9 mouse cellular contexts compared by ENCODE assay signal in the genomic region with DNA sequence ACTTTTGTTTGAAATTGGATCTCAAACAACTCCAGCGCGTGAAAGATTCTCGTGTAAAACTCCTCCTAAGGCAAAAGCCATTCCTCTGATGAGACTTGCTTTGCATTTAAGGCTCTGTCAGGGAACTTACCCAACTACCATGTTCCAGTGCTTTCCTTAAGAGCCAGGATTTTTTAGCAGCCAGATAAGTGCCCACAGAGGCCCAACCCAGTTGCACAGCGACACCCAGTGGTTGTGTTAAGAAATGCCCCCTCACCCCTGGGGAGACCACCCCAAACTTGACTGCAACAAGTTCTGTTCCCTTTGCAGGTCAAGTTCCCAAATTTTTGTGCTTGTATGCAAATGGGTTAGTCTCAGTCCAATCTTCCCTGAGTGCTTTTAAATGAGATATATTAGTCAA.
DNase-seq lines count a peak whose midpoint lies in the region; ATAC-seq and TF ChIP-seq lines count a peak whose summit lies in the region.
"Had no signal": no experiment of that assay in that cellular context is flagged by ENCODE, and none has a peak within 500 bp of the region (broad histone marks: within the 10 kb centered on the region; RNA-seq: fewer than 3 reads in every experiment).

No protein-coding gene starts in this region.

- H3K4me2 ChIP-seq in hindbrain, embryonic 11.5 days (replicated peaks; ENCODE audit: low read depth, low read length), result no peak overlapping the region
- no peak overlapping the region for H3K4me2 ChIP-seq in hindbrain, embryonic 14.5 days (replicated peaks)
- H3K4me2 ChIP-seq in liver, postnatal 0 days (ENCODE audit: low read depth, low read length), result no peak overlapping the region
- H3K4me2 ChIP-seq: heart, embryonic 13.5 days had no signal

- intact Hi-C loops in left cerebral cortex, postnatal 14 days (cut with DNase I), result no loop called here

- no peaks in the 10 kb centered on the region for H3K9me3 ChIP-seq in hindbrain, embryonic 11.5 days (ENCODE audit: control insufficient read depth, low read length)
- H3K9me3 ChIP-seq in hindbrain, embryonic 14.5 days (ENCODE audit: control insufficient read depth, low read length), result no peaks in the 10 kb centered on the region
- H3K9me3 ChIP-seq in liver, postnatal 0 days (ENCODE audit: low read length), result no peaks in the 10 kb centered on the region
- H3K9me3 ChIP-seq: heart, embryonic 13.5 days had no signal

- 37% methylated on average over 4 of the region's 4 CpGs for WGBS in hindbrain, embryonic 11.5 days
- 40% methylated on average over 4 of the region's 4 CpGs for WGBS in hindbrain, embryonic 14.5 days
- 38% methylated on average over 4 of the region's 4 CpGs for WGBS in liver, postnatal 0 days (ENCODE audit: insufficient replicate concordance)

- no peak overlapping the region for H3K9ac ChIP-seq in hindbrain, embryonic 11.5 days (ENCODE audit: low read depth, low read length)
- no peak overlapping the region for H3K9ac ChIP-seq in hindbrain, embryonic 14.5 days
- no peak overlapping the region for H3K9ac ChIP-seq in liver, postnatal 0 days (replicated peaks)
- H3K9ac ChIP-seq: heart, embryonic 13.5 days had no signal

- no peak overlapping the region for H3K27ac ChIP-seq in hindbrain, embryonic 11.5 days (ENCODE audit: low read depth, low read length)
- no peak overlapping the region for H3K27ac ChIP-seq in hindbrain, embryonic 14.5 days
- H3K27ac ChIP-seq in liver, postnatal 0 days (ENCODE audit: low read depth), result no peak overlapping the region
- H3K27ac ChIP-seq: heart, embryonic 13.5 days had no signal

- H3K4me3 ChIP-seq in hindbrain, embryonic 11.5 days (ENCODE audit: low read depth, low read length), result no peak overlapping the region
- no peak overlapping the region for H3K4me3 ChIP-seq in hindbrain, embryonic 14.5 days (replicated peaks; ENCODE audit: low read length)
- no peak overlapping the region for H3K4me3 ChIP-seq in liver, postnatal 0 days (ENCODE audit: low read depth, low read length)
- H3K4me3 ChIP-seq: heart, embryonic 13.5 days had no signal

- ATAC-seq in hindbrain, embryonic 11.5 days (ENCODE audit: low FRiP score), result no peak
- ATAC-seq in hindbrain, embryonic 14.5 days (ENCODE audit: low FRiP score), result no peak
- ATAC-seq in liver, postnatal 0 days, result no peak

- no peak for TF ChIP-seq EP300 in liver, postnatal 0 days (IDR thresholded peaks at IDR 0.05; ENCODE audit: low read depth)

- no peaks in the 10 kb centered on the region for H3K36me3 ChIP-seq in hindbrain, embryonic 11.5 days (ENCODE audit: control insufficient read depth, insufficient read depth, low read length)
- H3K36me3 ChIP-seq in hindbrain, embryonic 14.5 days (replicated peaks; ENCODE audit: control insufficient read depth, insufficient read depth), result no peaks in the 10 kb centered on the region
- no peaks in the 10 kb centered on the region for H3K36me3 ChIP-seq in liver, postnatal 0 days (replicated peaks; ENCODE audit: insufficient read depth, low read length)
- H3K36me3 ChIP-seq: heart, embryonic 13.5 days had no signal

- H3K27me3 ChIP-seq in hindbrain, embryonic 11.5 days (ENCODE audit: control insufficient read depth, insufficient read depth, low read length), result peaks cover 2% of the 10 kb centered on the region; the same call in 1 of the 2 replicates
- no peaks in the 10 kb centered on the region for H3K27me3 ChIP-seq in hindbrain, embryonic 14.5 days (ENCODE audit: control insufficient read depth, insufficient read depth, low read length)
- H3K27me3 ChIP-seq in liver, postnatal 0 days (ENCODE audit: insufficient read depth, low read length), result no peaks in the 10 kb centered on the region

- H3K4me1 ChIP-seq in hindbrain, embryonic 11.5 days (replicated peaks; ENCODE audit: control insufficient read depth, insufficient read depth, low read length), result no peaks in the 10 kb centered on the region
- no peaks in the 10 kb centered on the region for H3K4me1 ChIP-seq in hindbrain, embryonic 14.5 days (replicated peaks; ENCODE audit: control insufficient read depth, insufficient read depth, low read length)
- H3K4me1 ChIP-seq in liver, postnatal 0 days (ENCODE audit: insufficient read depth), result no peaks in the 10 kb centered on the region

- peak; percentile 45 for DNase-seq in hindbrain, embryonic 11.5 days (ENCODE audit: low spot score)
- DNase-seq in hindbrain, embryonic 14.5 days (ENCODE audit: low spot score), result no peak
- DNase-seq in 3T3-L1 (ENCODE audit: low read depth, low spot score) (peak; percentile 36), WW6 (ENCODE audit: low read depth, low spot score) (peak; percentile 24)
- peak; percentile 22 for DNase-seq in liver, postnatal 0 days
- no peak for DNase-seq in frontal cortex, adult 2 months (ENCODE audit: extremely low spot score in 1 of 2, low spot score in 1 of 2)
- no peak for DNase-seq in left cerebral cortex, postnatal 14 days (ENCODE audit: low spot score in 2 of 2)
- no peak for DNase-seq in right cerebral cortex, adult 2 months (ENCODE audit: low spot score in 2 of 2)

- peak; percentile 63 for TF ChIP-seq CTCF in liver, postnatal 0 days (IDR thresholded peaks at IDR 0.05; ENCODE audit: low read depth)

Comparison
In these comparisons a context has a peak if more than half of its experiments do, and no peak if none do; other contexts are left out.
1. DNase-seq: peak in hindbrain, embryonic 11.5 days (single experiment), 3T3-L1 (single experiment), WW6 (single experiment) and liver, postnatal 0 days (single experiment); none in hindbrain, embryonic 14.5 days (single experiment), frontal cortex, adult 2 months (0 of 2), left cerebral cortex, postnatal 14 days (0 of 2) and right cerebral cortex, adult 2 months (0 of 2).